Mouse (Mus musculus) liver, postnatal 0 days (tissue): ENCODE measurements at regions not wholly inside any gene's neighbourhood (a gene's known extent, or its start where the extent isn't known, plus 50 kb on each side); places are given as distances from the start of the nearest gene placed in this dataset.

Experiments
- CTCF ChIP-seq: sonication (generic); IDR thresholded peaks from 2 replicates; pipeline ENCODE4 v1.5.1; 2016; ENCODE audit warnings: antibody characterized with exemption, low read depth
- EP300 ChIP-seq: IDR thresholded peaks from 2 replicates; pipeline ENCODE4 v1.6.1; 2016; ENCODE audit warnings: antibody characterized with exemption, low read depth, mild to moderate bottlenecking

DNA sequence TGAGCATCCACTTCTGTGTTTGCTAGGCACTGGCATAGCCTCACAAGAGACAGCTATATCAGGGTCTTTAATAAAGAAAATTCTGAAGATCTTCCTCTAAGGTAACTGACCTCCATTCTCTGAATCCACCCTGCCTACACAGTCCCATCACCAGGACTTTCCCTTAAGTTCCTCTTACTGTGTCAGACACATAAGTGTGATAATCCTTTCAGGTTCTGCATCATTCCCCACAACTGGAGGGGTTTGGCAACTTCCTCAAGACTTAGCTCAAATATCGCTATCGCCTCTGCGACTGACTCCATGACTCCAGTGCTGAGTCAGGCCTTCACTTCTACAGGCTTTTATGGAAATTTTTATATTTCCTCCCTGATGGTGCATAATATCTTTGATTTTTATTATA lies 111.0 kb upstream of the 9330182O14Rik start:
- TF ChIP-seq CTCF = no peak
- TF ChIP-seq EP300 = no peak
